Mouse (Mus musculus): ENCODE results near the gene Mrps18c.

DNA sequence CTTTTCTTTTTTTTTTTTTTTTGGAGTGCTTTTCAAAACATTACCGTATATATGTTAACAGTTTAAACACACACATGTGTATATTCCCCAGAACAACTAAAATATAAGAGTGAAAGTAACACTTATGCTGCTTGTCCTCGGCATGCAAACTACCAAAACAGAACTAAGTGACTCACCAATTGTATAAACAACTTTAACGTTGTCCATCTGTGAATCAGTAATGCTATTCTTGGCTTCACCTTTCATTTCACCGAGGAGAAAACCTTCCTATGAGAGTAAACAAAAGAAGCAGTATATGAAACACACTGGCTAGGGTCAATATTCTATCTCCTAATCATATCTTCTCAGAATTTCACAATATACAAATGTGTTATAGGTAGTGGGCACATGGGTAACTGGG is 19.9 kb downstream of the Mrps18c start:
- no peak for TF ChIP-seq ZNF384 (IDR thresholded peaks at IDR 0.05; ENCODE audit: low read depth, low read length)
- TF ChIP-seq POLR2A (IDR thresholded peaks at IDR 0.05; ENCODE audit: control insufficient read depth in 1 of 2, insufficient read depth in 1 of 2, low read depth in 1 of 2, low read length in 2 of 2, poor library complexity in 1 of 2): no peak
- TF ChIP-seq MAX (IDR thresholded peaks at IDR 0.05; ENCODE audit: low read length): no peak
- TF ChIP-seq MEF2A (IDR thresholded peaks at IDR 0.05; ENCODE audit: extremely low read depth, insufficient replicate concordance, low read depth, low read length, poor library complexity, severe bottlenecking): no peak
- TF ChIP-seq CHD1 (IDR thresholded peaks at IDR 0.05; ENCODE audit: low read depth, low read length): no peak

All from MEL (cell line).